Mouse (Mus musculus) cerebellum, adult 9-11 months (tissue): ENCODE results near the gene Hoxa13.

ENCODE experiments used
- DNase-seq: peaks from one replicate; pipeline ENCODE4 v3.0.0; 2022

Gene Hoxa13

GRCm38 (mm10) chr6:52249415-52249738 is 11.3 kb downstream of the Hoxa13 start:
- no peak for DNase-seq

- DNase-seq: no peak
These were observed 11.9 kb downstream of the Hoxa13 start for GRCm38 (mm10) chr6:52248638-52249414.

- no peak for DNase-seq
These were observed 12.7 kb downstream of the Hoxa13 start for GRCm38 (mm10) chr6:52247766-52248637.

- DNase-seq: no peak
These were observed 13.8 kb downstream of the Hoxa13 start for GRCm38 (mm10) chr6:52246916-52247315.

- DNase-seq: no peak
These were observed 14.3 kb downstream of the Hoxa13 start for GRCm38 (mm10) chr6:52246403-52246803.

- no peak for DNase-seq
These were observed 14.9 kb downstream of the Hoxa13 start, which contains the start of gene Hoxa11 for GRCm38 (mm10) chr6:52245757-52246142. Gene Hoxa11 (minus strand): TSS chr6:52245810.

GRCm38 (mm10) chr6:52245040-52245756 is 15.5 kb downstream of the Hoxa13 start:
- DNase-seq: no peak

GRCm38 (mm10) chr6:52244471-52245039 is 16.1 kb downstream of the Hoxa13 start:
- DNase-seq: no peak

GRCm38 (mm10) chr6:52243681-52244121 is 17.0 kb downstream of the Hoxa13 start:
- no peak for DNase-seq

- no peak for DNase-seq
These were observed 17.8 kb downstream of the Hoxa13 start for GRCm38 (mm10) chr6:52242801-52243332.

- DNase-seq: no peak
These were observed 19.6 kb downstream of the Hoxa13 start for GRCm38 (mm10) chr6:52241001-52241621.

GRCm38 (mm10) chr6:52240389-52241000 is 20.2 kb downstream of the Hoxa13 start, which contains the start of gene Hoxa10:
Gene Hoxa10 (minus strand): TSS chr6:52240854.
- no peak for DNase-seq

GRCm38 (mm10) chr6:52239625-52240388 is 20.9 kb downstream of the Hoxa13 start:
- DNase-seq: no peak

- DNase-seq: no peak
These were observed 21.7 kb downstream of the Hoxa13 start for GRCm38 (mm10) chr6:52238976-52239375.

- no peak for DNase-seq
These were observed 22.5 kb downstream of the Hoxa13 start for GRCm38 (mm10) chr6:52238155-52238545.

GRCm38 (mm10) chr6:52237346-52238154 is 23.1 kb downstream of the Hoxa13 start:
- no peak for DNase-seq

- no peak for DNase-seq
These were observed 23.9 kb downstream of the Hoxa13 start for GRCm38 (mm10) chr6:52236806-52237205.

GRCm38 (mm10) chr6:52235866-52236265 is 24.8 kb downstream of the Hoxa13 start:
- DNase-seq: no peak

- no peak for DNase-seq
These were observed 25.4 kb downstream of the Hoxa13 start for GRCm38 (mm10) chr6:52235267-52235666.
